Mouse (Mus musculus) stomach, postnatal 0 days (tissue): ENCODE data around the gene Frmd4b. TPM values are rescaled to one million over a fixed set of nuclear protein-coding genes. Genes with fewer than 3 reads are reported as not detected.

ENCODE experiments used
- ATAC-seq: fragments of 200-750 bp; cut with Nextera tagmentation; 2 replicates; pipeline ENCODE4 v1.8.0; 2017; ENCODE audit not compliant: low FRiP score, low TSS enrichment
- DNase-seq: peaks from one replicate; pipeline ENCODE4 v3.0.0-alpha.2; 2016; ENCODE audit warnings: low spot score
- H3K27ac ChIP-seq: fragments of 300-500 bp; sonication (generic); replicated peaks from 2 replicates; pipeline ENCODE4 v1.5.1; 2014; ENCODE audit warnings: mild to moderate bottlenecking, control low read depth
- H3K27me3 ChIP-seq: fragments of 300-500 bp; sonication (generic); 2 replicates; pipeline ENCODE4 v1.6.1; 2014; ENCODE audit warnings: low read length; ENCODE audit not compliant: control insufficient read depth, insufficient read depth
- H3K36me3 ChIP-seq: fragments of 300-500 bp; sonication (generic); 2 replicates; pipeline ENCODE4 v1.6.1; 2014; ENCODE audit warnings: low read length, mixed read lengths; ENCODE audit not compliant: control insufficient read depth, insufficient read depth
- H3K4me1 ChIP-seq: fragments of 300-500 bp; sonication (generic); replicated peaks from 2 replicates; pipeline ENCODE4 v1.6.1; 2014; ENCODE audit warnings: antibody characterized with exemption; ENCODE audit not compliant: control insufficient read depth, insufficient read depth
- H3K4me2 ChIP-seq: fragments of 300-500 bp; sonication (generic); replicated peaks from 2 replicates; pipeline ENCODE4 v1.6.1; 2014; ENCODE audit warnings: low read depth, mild to moderate bottlenecking, control low read depth, moderate library complexity
- H3K4me3 ChIP-seq: fragments of 300-500 bp; sonication (generic); 2 replicates; pipeline ENCODE4 v1.5.1; 2014; ENCODE audit warnings: low read depth, low read length, control low read depth
- H3K9ac ChIP-seq: fragments of 300-500 bp; sonication (generic); 2 replicates; pipeline ENCODE4 v1.6.1; 2014; ENCODE audit warnings: mild to moderate bottlenecking, low read length, control low read depth, mixed read lengths
- H3K9me3 ChIP-seq: fragments of 300-500 bp; sonication (generic); 2 replicates; pipeline ENCODE4 v1.6.1; 2016; ENCODE audit warnings: low read length; ENCODE audit not compliant: control insufficient read depth
- CTCF ChIP-seq: IDR thresholded peaks from 2 replicates; pipeline ENCODE4 v1.5.1; 2016; ENCODE audit warnings: antibody characterized with exemption, low read depth, mild to moderate bottlenecking, moderate library complexity
- EP300 ChIP-seq: optimal IDR thresholded peaks from 2 replicates; pipeline ENCODE3; 2016; ENCODE audit warnings: antibody characterized with exemption
- WGBS: fragments of 180-500 bp; shearing (Covaris S2); extraction: QIAGEN DNeasy Blood & Tissue Kit; methylation state at CpG from one replicate; pipeline ENCODE4 v1.1.7; 2014; 5-methylcytosine and 5-hydroxymethylcytosine counted together
- polyA plus RNA-seq: library from polyadenylated mRNA; unstranded; fragments of >200 nt; fragmentation: Nextera tagmentation; extraction: Ambion mirVana; gene quantifications from 2 replicates; pipeline ENCODE4 v1.2.1, GENCODE M21; 2015

Frmd4b gene
- polyA plus RNA-seq, 1 experiment from 2014 or later, result 11.2 TPM

GRCm38 (mm10) chr6:97449806-97450205 is 167.5 kb downstream of the Frmd4b start:
- H3K36me3 ChIP-seq, result no peaks in the 10 kb centered on the region
- no peak for DNase-seq
- ATAC-seq, result no peak
- no peak overlapping the region for H3K27ac ChIP-seq
- WGBS, result 74% methylated on average over 2 of the region's 2 CpGs
- H3K4me3 ChIP-seq, result no peak overlapping the region
- TF ChIP-seq CTCF, result no peak
- no peak for TF ChIP-seq EP300
- H3K9me3 ChIP-seq, result no peaks in the 10 kb centered on the region
- no peak overlapping the region for H3K4me2 ChIP-seq
- H3K9ac ChIP-seq, result no peak overlapping the region
- H3K4me1 ChIP-seq, result no peaks in the 10 kb centered on the region
- H3K27me3 ChIP-seq, result no peaks in the 10 kb centered on the region

GRCm38 (mm10) chr6:97447020-97447419 is 170.3 kb downstream of the Frmd4b start:
- Histone ChIP-seq H3K4me1 (no peaks in the 10 kb centered on the region), H3K4me3 (no peak overlapping the region), H3K27ac (no peak overlapping the region), H3K36me3 (no peaks in the 10 kb centered on the region), H3K4me2 (no peak overlapping the region), H3K27me3 (no peaks in the 10 kb centered on the region), H3K9me3 (no peaks in the 10 kb centered on the region), H3K9ac (no peak overlapping the region)
- ATAC-seq (no peak), DNase-seq (no peak)
- TF ChIP-seq EP300 (no peak), CTCF (no peak)
- WGBS, result 57% methylated on average over 4 of the region's 4 CpGs

GRCm38 (mm10) chr6:97444145-97444544 is 173.2 kb downstream of the Frmd4b start:
- 74% methylated on average over 5 of the region's 5 CpGs for WGBS
- TF ChIP-seq CTCF (no peak), EP300 (no peak)
- Histone ChIP-seq H3K4me3 (no peak overlapping the region), H3K27me3 (no peaks in the 10 kb centered on the region), H3K36me3 (no peaks in the 10 kb centered on the region), H3K4me2 (no peak overlapping the region), H3K9me3 (no peaks in the 10 kb centered on the region), H3K4me1 (no peaks in the 10 kb centered on the region), H3K27ac (no peak overlapping the region), H3K9ac (no peak overlapping the region)
- ATAC-seq (no peak), DNase-seq (no peak)

GRCm38 (mm10) chr6:97443522-97443921 is 173.8 kb downstream of the Frmd4b start:
- no peaks in the 10 kb centered on the region for H3K27me3 ChIP-seq
- DNase-seq (no peak), ATAC-seq (no peak)
- H3K9ac ChIP-seq, result no peak overlapping the region
- no peaks in the 10 kb centered on the region for H3K36me3 ChIP-seq
- TF ChIP-seq CTCF (no peak), EP300 (no peak)
- WGBS, result 54% methylated on average over 4 of the region's 4 CpGs
- no peak overlapping the region for H3K4me2 ChIP-seq
- no peaks in the 10 kb centered on the region for H3K9me3 ChIP-seq
- no peaks in the 10 kb centered on the region for H3K4me1 ChIP-seq
- H3K27ac ChIP-seq, result no peak overlapping the region
- no peak overlapping the region for H3K4me3 ChIP-seq

GRCm38 (mm10) chr6:97441357-97441756 is 176.0 kb downstream of the Frmd4b start:
- 53% methylated on average over 7 of the region's 7 CpGs for WGBS
- no peak; the same call in 1 of the 2 replicates for ATAC-seq
- no peak overlapping the region for H3K9ac ChIP-seq
- no peak for TF ChIP-seq EP300
- no peak for TF ChIP-seq CTCF
- H3K27ac ChIP-seq, result no peak overlapping the region
- DNase-seq, result no peak
- no peaks in the 10 kb centered on the region for H3K27me3 ChIP-seq
- no peaks in the 10 kb centered on the region for H3K9me3 ChIP-seq
- no peaks in the 10 kb centered on the region for H3K4me1 ChIP-seq
- no peaks in the 10 kb centered on the region for H3K36me3 ChIP-seq
- H3K4me3 ChIP-seq, result no peak overlapping the region
- H3K4me2 ChIP-seq, result no peak overlapping the region

DNA sequence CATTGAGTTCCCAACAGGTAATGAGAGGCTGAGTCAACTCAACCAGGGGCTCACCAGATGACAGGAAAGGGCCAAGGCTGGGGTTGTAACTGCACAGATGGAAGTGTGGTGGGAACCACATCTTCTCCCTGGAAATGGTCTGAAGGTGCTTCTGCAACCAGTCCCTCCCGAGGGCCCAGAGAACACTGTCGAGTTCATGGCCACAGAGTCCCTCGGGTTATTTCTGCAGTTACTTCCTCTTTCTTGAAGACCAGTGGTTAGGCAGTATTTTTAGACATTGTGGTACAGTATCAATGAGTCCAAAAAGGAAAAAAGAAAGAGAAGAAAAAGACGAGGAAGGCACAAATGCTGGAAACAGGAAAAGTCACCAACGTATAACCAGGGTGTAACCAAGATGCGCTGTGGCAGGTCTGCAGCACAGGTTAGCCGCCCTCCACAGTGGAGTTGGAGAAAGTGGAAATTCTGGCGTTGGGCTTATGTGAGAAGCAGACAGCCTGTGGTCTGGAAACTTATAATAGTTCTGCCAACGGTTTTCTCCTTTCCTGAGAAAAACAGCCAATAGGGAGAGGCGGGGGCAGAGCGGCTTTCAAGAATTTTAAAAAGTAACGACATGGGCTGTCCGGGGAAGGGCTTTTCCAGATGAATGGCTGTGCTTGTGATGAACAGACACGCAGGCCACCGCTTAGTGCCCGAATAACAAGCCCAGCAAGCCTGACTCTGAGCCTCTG is 178.3 kb downstream of the Frmd4b start:
- Histone ChIP-seq H3K9me3 (no peaks in the 10 kb centered on the region), H3K27me3 (no peaks in the 10 kb centered on the region), H3K4me3 (no peak overlapping the region), H3K4me2 (no peak overlapping the region), H3K4me1 (no peaks in the 10 kb centered on the region), H3K9ac (no peak overlapping the region), H3K36me3 (no peaks in the 10 kb centered on the region), H3K27ac (no peak overlapping the region)
- ATAC-seq, result no peak
- WGBS, result 73% methylated on average over 16 of the region's 16 CpGs
- TF ChIP-seq CTCF, result no peak
- no peak for TF ChIP-seq EP300
- DNase-seq, result no peak
